In the genomic region with DNA sequence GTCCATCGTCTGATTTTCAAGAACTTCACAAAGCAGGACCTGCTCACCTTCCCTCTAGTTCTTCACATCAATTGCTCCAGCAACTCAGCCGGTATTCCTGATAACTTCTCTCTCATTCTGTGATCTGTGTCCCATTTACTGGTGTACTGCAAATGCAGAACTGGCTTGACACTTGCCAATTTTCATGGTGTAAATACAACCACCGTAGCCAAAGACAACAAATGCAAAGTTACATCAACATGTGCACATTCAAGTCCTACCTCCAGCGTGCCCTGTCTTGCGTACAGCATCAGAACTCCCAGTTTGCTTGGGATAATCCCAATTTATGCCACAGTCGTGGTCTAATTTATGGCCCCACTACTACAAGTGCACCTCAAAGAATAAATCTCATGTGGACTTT, we compare ENCODE assay signal across 32 mouse cellular contexts.
"Had no signal": no experiment of that assay in that cellular context is flagged by ENCODE, and none has a peak within 500 bp of the region (broad histone marks: within the 10 kb centered on the region; RNA-seq: fewer than 3 reads in every experiment).

No protein-coding gene starts in this region.

- ATAC-seq: liver, embryonic 12.5 days; lung, postnatal 0 days; midbrain, embryonic 13.5 days; midbrain, embryonic 15.5 days had no signal

- H3K4me1 ChIP-seq: limb, embryonic 15.5 days; lung, embryonic 15.5 days; midbrain, embryonic 13.5 days; midbrain, embryonic 15.5 days; neural tube, embryonic 12.5 days had no signal

- H3K4me3 ChIP-seq: left cerebral cortex, adult 2 months; limb, embryonic 10.5 days; limb, embryonic 12.5 days; limb, embryonic 13.5 days; limb, embryonic 15.5 days; liver, embryonic 12.5 days; liver, embryonic 13.5 days; liver, embryonic 15.5 days; lung, embryonic 15.5 days; megakaryocyte, embryonic 14.5 days; midbrain, embryonic 10.5 days; midbrain, embryonic 12.5 days; midbrain, embryonic 13.5 days; midbrain, embryonic 15.5 days; myocyte; neural tube, embryonic 12.5 days; neural tube, embryonic 13.5 days had no signal

- H3K36me3 ChIP-seq: limb, embryonic 10.5 days; limb, embryonic 12.5 days; limb, embryonic 13.5 days; limb, embryonic 15.5 days; liver, embryonic 12.5 days; liver, embryonic 13.5 days; liver, embryonic 15.5 days; lung, embryonic 15.5 days; midbrain, embryonic 10.5 days; midbrain, embryonic 12.5 days; midbrain, embryonic 13.5 days; midbrain, embryonic 15.5 days; neural tube, embryonic 12.5 days; neural tube, embryonic 13.5 days had no signal

- H3K4me2 ChIP-seq: limb, embryonic 12.5 days; limb, embryonic 13.5 days; limb, embryonic 15.5 days; liver, embryonic 11.5 days; liver, embryonic 12.5 days; liver, embryonic 13.5 days; liver, embryonic 15.5 days; lung, embryonic 14.5 days; lung, embryonic 15.5 days; midbrain, embryonic 11.5 days; midbrain, embryonic 12.5 days; midbrain, embryonic 13.5 days; midbrain, embryonic 15.5 days; neural tube, embryonic 12.5 days; neural tube, embryonic 13.5 days had no signal

- DNase-seq: left cerebral cortex, postnatal 4 days; liver; liver, embryonic 13.5 days; lung, adult 18-20 months; lung, adult 2 months; lung, embryonic 14.5 days; lung, postnatal 10 days; lung, postnatal 14 days; lung, postnatal 36 days; lung, postnatal 4 days; midbrain, embryonic 14.5 days had no signal

- H3K27me3 ChIP-seq: limb, embryonic 12.5 days; limb, embryonic 13.5 days; limb, embryonic 15.5 days; liver, embryonic 12.5 days; liver, embryonic 13.5 days; liver, embryonic 15.5 days; lung, embryonic 15.5 days; megakaryocyte, embryonic 14.5 days; midbrain, embryonic 12.5 days; midbrain, embryonic 13.5 days; midbrain, embryonic 15.5 days; neural tube, embryonic 12.5 days; neural tube, embryonic 13.5 days had no signal

- H3K9me3 ChIP-seq: limb, embryonic 10.5 days; limb, embryonic 12.5 days; limb, embryonic 13.5 days; limb, embryonic 15.5 days; liver, embryonic 12.5 days; liver, embryonic 13.5 days; liver, embryonic 15.5 days; lung, embryonic 15.5 days; megakaryocyte, embryonic 14.5 days; midbrain, embryonic 10.5 days; midbrain, embryonic 12.5 days; midbrain, embryonic 13.5 days; midbrain, embryonic 15.5 days; neural tube, embryonic 12.5 days; neural tube, embryonic 13.5 days had no signal

- H3K9ac ChIP-seq: limb, embryonic 12.5 days; limb, embryonic 13.5 days; limb, embryonic 15.5 days; liver, embryonic 12.5 days; liver, embryonic 13.5 days; liver, embryonic 14.5 days; liver, embryonic 15.5 days; lung, embryonic 14.5 days; lung, embryonic 15.5 days; midbrain, embryonic 12.5 days; midbrain, embryonic 13.5 days; midbrain, embryonic 15.5 days; neural tube, embryonic 12.5 days; neural tube, embryonic 13.5 days had no signal

- H3K27ac ChIP-seq: left cerebral cortex, adult 2 months; limb, embryonic 10.5 days; limb, embryonic 12.5 days; limb, embryonic 13.5 days; limb, embryonic 15.5 days; liver, embryonic 12.5 days; liver, embryonic 13.5 days; liver, embryonic 14.5 days; liver, embryonic 15.5 days; lung, embryonic 15.5 days; macrophage; midbrain, embryonic 10.5 days; midbrain, embryonic 12.5 days; midbrain, embryonic 13.5 days; midbrain, embryonic 15.5 days; neural tube, embryonic 12.5 days; neural tube, embryonic 13.5 days had no signal
